Mouse (Mus musculus) midbrain, embryonic 16.5 days (tissue): ENCODE data around the gene Rbm20. TPM values are rescaled to one million over a fixed set of nuclear protein-coding genes. Genes with fewer than 3 reads are reported as not detected.
"Not testable (repeated sequence)": the region's sequence is repeated elsewhere in the genome, so short reads cannot be mapped to it uniquely, and the experiment has no call there.

Experiments used
- ATAC-seq: fragments of 200-750 bp; cut with Nextera tagmentation; 2 replicates; pipeline ENCODE4 v1.8.0; 2017; ENCODE audit warnings: moderate TSS enrichment
- H3K27ac ChIP-seq: fragments of 300-500 bp; sonication (generic); 2 replicates; pipeline ENCODE4 v1.5.1; 2014; ENCODE audit warnings: mild to moderate bottlenecking, low read length, mixed read lengths
- H3K27me3 ChIP-seq: fragments of 300-500 bp; sonication (generic); 2 replicates; pipeline ENCODE4 v1.6.1; 2014; ENCODE audit warnings: low read depth, low read length, mixed read lengths; ENCODE audit not compliant: control insufficient read depth, insufficient read depth
- H3K36me3 ChIP-seq: fragments of 300-500 bp; sonication (generic); 2 replicates; pipeline ENCODE4 v1.6.1; 2014; ENCODE audit warnings: mild to moderate bottlenecking, low read length, moderate library complexity, mixed read lengths; ENCODE audit not compliant: control insufficient read depth, insufficient read depth
- H3K4me1 ChIP-seq: fragments of 300-500 bp; sonication (generic); 2 replicates; pipeline ENCODE4 v1.6.1; 2014; ENCODE audit warnings: mild to moderate bottlenecking, low read length, mixed read lengths; ENCODE audit not compliant: control insufficient read depth, insufficient read depth
- H3K4me2 ChIP-seq: fragments of 300-500 bp; sonication (generic); 2 replicates; pipeline ENCODE4 v1.6.1; 2014; ENCODE audit warnings: mild to moderate bottlenecking, low read length, mixed read lengths
- H3K4me3 ChIP-seq: fragments of 300-500 bp; sonication (generic); 2 replicates; pipeline ENCODE4 v1.5.1; 2014; ENCODE audit warnings: low read depth, mild to moderate bottlenecking, low read length, moderate library complexity, mixed read lengths
- H3K9ac ChIP-seq: fragments of 300-500 bp; sonication (generic); 2 replicates; pipeline ENCODE4 v1.6.1; 2014; ENCODE audit warnings: low read depth, low read length, mixed read lengths
- H3K9me3 ChIP-seq: fragments of 300-500 bp; sonication (generic); replicated peaks from 2 replicates; pipeline ENCODE4 v1.6.1; 2014; ENCODE audit warnings: mild to moderate bottlenecking, low read length, mixed read lengths; ENCODE audit not compliant: control insufficient read depth, poor library complexity, severe bottlenecking
- WGBS: fragments of 180-500 bp; shearing (Covaris S2); extraction: QIAGEN DNeasy Blood & Tissue Kit; methylation state at CpG from one replicate; pipeline ENCODE4 v1.1.7; 2014; 5-methylcytosine and 5-hydroxymethylcytosine counted together
- polyA plus RNA-seq: library from polyadenylated mRNA; unstranded; fragments of >200 nt; fragmentation: Nextera tagmentation; extraction: Ambion mirVana; gene quantifications from 2 replicates; pipeline ENCODE4 v1.2.1, GENCODE M21; 2015

Gene Rbm20
- polyA plus RNA-seq, 1 experiment from 2014 or later = 0.75 TPM

- no peak overlapping the region for H3K27ac ChIP-seq
- H3K4me2 ChIP-seq = no peak overlapping the region
- peaks cover 4% of the 10 kb centered on the region for H3K36me3 ChIP-seq
- H3K9ac ChIP-seq = no peak overlapping the region
- H3K4me1 ChIP-seq = peaks cover 8% of the 10 kb centered on the region; the same call in 1 of the 2 replicates
- no peaks in the 10 kb centered on the region for H3K9me3 ChIP-seq
- no peak overlapping the region for H3K4me3 ChIP-seq
- 89% methylated on average over 7 of the region's 7 CpGs for WGBS
- no peaks in the 10 kb centered on the region for H3K27me3 ChIP-seq
- no peak for ATAC-seq
Measured at GRCm38 (mm10) chr19:53650921-53651320, 26.2 kb upstream of the Rbm20 start.

- no peaks in the 10 kb centered on the region for H3K36me3 ChIP-seq
Measured at GRCm38 (mm10) chr19:53652267-53652666, 24.8 kb upstream of the Rbm20 start.

GRCm38 (mm10) chr19:53653624-53654467, 23.3 kb upstream of the Rbm20 start:
- WGBS = 69% methylated on average over 20 of the region's 20 CpGs
- Histone ChIP-seq H3K27me3 (no peaks in the 10 kb centered on the region), H3K36me3 (no peaks in the 10 kb centered on the region), H3K4me2 (no peak overlapping the region), H3K9ac (no peak overlapping the region), H3K4me3 (no peak overlapping the region), H3K27ac (no peak overlapping the region), H3K4me1 (peaks cover 8% of the 10 kb centered on the region; the same call in 1 of the 2 replicates), H3K9me3 (no peaks in the 10 kb centered on the region)
- ATAC-seq = peak; percentile 57

More at GRCm38 (mm10) chr19:53652267-53652666, 24.8 kb upstream of the Rbm20 start:
- no peaks in the 10 kb centered on the region for H3K27me3 ChIP-seq
- no peak overlapping the region for H3K9ac ChIP-seq
- no peak for ATAC-seq
- 57% methylated on average over 9 of the region's 9 CpGs for WGBS
- H3K4me1 ChIP-seq = peaks cover 8% of the 10 kb centered on the region; the same call in 1 of the 2 replicates
- H3K9me3 ChIP-seq = no peaks in the 10 kb centered on the region
- no peak overlapping the region for H3K4me3 ChIP-seq
- no peak overlapping the region for H3K4me2 ChIP-seq
- no peak overlapping the region for H3K27ac ChIP-seq

GRCm38 (mm10) chr19:53656443-53656842, 20.7 kb upstream of the Rbm20 start:
- H3K4me3 ChIP-seq, H3K4me2 ChIP-seq, H3K27ac ChIP-seq, H3K9ac ChIP-seq, H3K27me3 ChIP-seq, H3K4me1 ChIP-seq, ATAC-seq, H3K36me3 ChIP-seq, H3K9me3 ChIP-seq: not testable (repeated sequence)
- WGBS = 91% methylated on average over 11 of the region's 11 CpGs

- ATAC-seq = no peak
Measured at GRCm38 (mm10) chr19:53657437-53657836, 19.7 kb upstream of the Rbm20 start.

GRCm38 (mm10) chr19:53660722-53661420, 16.2 kb upstream of the Rbm20 start:
- Histone ChIP-seq H3K27ac (no peak overlapping the region), H3K9me3 (no peaks in the 10 kb centered on the region), H3K4me3 (no peak overlapping the region), H3K27me3 (no peaks in the 10 kb centered on the region), H3K4me2 (no peak overlapping the region), H3K9ac (no peak overlapping the region), H3K36me3 (no peaks in the 10 kb centered on the region), H3K4me1 (peaks cover 2% of the 10 kb centered on the region; the same call in 1 of the 2 replicates)
- 87% methylated on average over 9 of the region's 9 CpGs for WGBS
- ATAC-seq = no peak

More at GRCm38 (mm10) chr19:53657437-53657836, 19.7 kb upstream of the Rbm20 start:
- Histone ChIP-seq H3K36me3 (no peaks in the 10 kb centered on the region), H3K9me3 (no peaks in the 10 kb centered on the region), H3K27ac (no peak overlapping the region), H3K4me2 (no peak overlapping the region), H3K9ac (no peak overlapping the region), H3K4me3 (no peak overlapping the region), H3K27me3 (no peaks in the 10 kb centered on the region), H3K4me1 (peaks cover 6% of the 10 kb centered on the region; the same call in 1 of the 2 replicates)
- 94% methylated on average over 5 of the region's 5 CpGs for WGBS

GRCm38 (mm10) chr19:53661938-53662722, 15.0 kb upstream of the Rbm20 start:
- H3K27ac ChIP-seq = no peak overlapping the region
- no peak overlapping the region for H3K9ac ChIP-seq
- no peak for ATAC-seq
- no peaks in the 10 kb centered on the region for H3K36me3 ChIP-seq
- peaks cover 2% of the 10 kb centered on the region; the same call in 1 of the 2 replicates for H3K4me1 ChIP-seq
- H3K9me3 ChIP-seq = no peaks in the 10 kb centered on the region
- no peaks in the 10 kb centered on the region for H3K27me3 ChIP-seq
- 33% methylated on average over 14 of the region's 14 CpGs for WGBS
- no peak overlapping the region for H3K4me3 ChIP-seq
- no peak overlapping the region for H3K4me2 ChIP-seq

- Histone ChIP-seq H3K27me3 (no peaks in the 10 kb centered on the region), H3K4me3 (no peak overlapping the region), H3K36me3 (no peaks in the 10 kb centered on the region), H3K4me1 (peaks cover 2% of the 10 kb centered on the region; the same call in 1 of the 2 replicates), H3K9me3 (no peaks in the 10 kb centered on the region), H3K27ac (no peak overlapping the region), H3K4me2 (no peak overlapping the region), H3K9ac (no peak overlapping the region)
- ATAC-seq = no peak
- WGBS = 93% methylated on average over 9 of the region's 9 CpGs
Measured at GRCm38 (mm10) chr19:53664831-53665230, 12.3 kb upstream of the Rbm20 start.
